Mouse (Mus musculus) left cerebral cortex, adult 2 months (tissue): Measurements from ENCODE around the gene H3f3a. TPM values are rescaled to one million over a fixed set of nuclear protein-coding genes. Genes with fewer than 3 reads are reported as not detected.

Experiments
- DNase-seq, 2 experiments: peaks; one replicate each; pipeline ENCODE4 v3.0.0; 2021 to 2022; ENCODE audit warnings: low spot score in 2 of 2, mixed read lengths in 1 of 2; ENCODE audit errors: extremely low spot score in 1 of 2
- H3K27ac ChIP-seq: fragments of 200-600 bp; 2 replicates; pipeline ENCODE4 v1.8.1; 2022
- H3K4me3 ChIP-seq: fragments of 200-600 bp; 2 replicates; pipeline ENCODE4 v1.8.1; 2022
- CTCF ChIP-seq: fragments of 200-600 bp; IDR thresholded peaks from 2 replicates; pipeline ENCODE4 v1.8.1; 2022; ENCODE audit warnings: antibody characterized with exemption, mild to moderate bottlenecking, moderate library complexity
- intact Hi-C: fragments of 180-260 bp; cut with DNase I; formaldehyde crosslinking; loops from one replicate; pipeline ENCODE4 v1.15.1; 2025
- total RNA-seq, 2 experiments: library from RNA; stranded (reverse); gene quantifications; 2 replicates each; pipeline ENCODE4 v1.2.3; 2021

H3f3a gene
- total RNA-seq, 2 experiments from 2014 or later: 261 to 262 TPM

GRCm38 (mm10) chr1:180765393-180765792 is 48.4 kb downstream of the H3f3a start:
- Histone ChIP-seq H3K4me3 (no peak overlapping the region), H3K27ac (no peak overlapping the region)
- TF ChIP-seq CTCF: no peak
- intact Hi-C loops: loop anchor here (2.0 to 5.0 kb wide), 2 partner anchors 331 to 498 kb away; no protein-coding TSS in a partner anchor
- no peak for DNase-seq

- TF ChIP-seq CTCF: peak; percentile 96
- intact Hi-C loops: loop anchor here (1.0 to 5.0 kb wide), 3 partner anchors 44 to 587 kb away; no protein-coding TSS in a partner anchor
- peak; percentile 80 for DNase-seq
- Histone ChIP-seq H3K4me3 (peak overlapping the region; percentile 35), H3K27ac (no peak overlapping the region)
Measured at GRCm38 (mm10) chr1:180763828-180764227, 49.9 kb downstream of the H3f3a start.

- no peak for DNase-seq
- intact Hi-C loops: loop anchor here (5.0 kb wide), 1 partner anchor 586 kb away; no protein-coding TSS in a partner anchor
- H3K4me3 ChIP-seq: peak overlapping the region; percentile 35
- no peak for TF ChIP-seq CTCF
- H3K27ac ChIP-seq: no peak overlapping the region
Measured at GRCm38 (mm10) chr1:180763307-180763706, 50.4 kb downstream of the H3f3a start.

GRCm38 (mm10) chr1:180762679-180763078 is 51.1 kb downstream of the H3f3a start:
- no peak for DNase-seq
- Histone ChIP-seq H3K27ac (no peak overlapping the region), H3K4me3 (no peak overlapping the region)
- intact Hi-C loops: loop anchor here (5.0 kb wide), 1 partner anchor 585 kb away; no protein-coding TSS in a partner anchor
- no peak for TF ChIP-seq CTCF

GRCm38 (mm10) chr1:180762180-180762579 is 51.6 kb downstream of the H3f3a start:
- no peak for DNase-seq
- Histone ChIP-seq H3K27ac (no peak overlapping the region), H3K4me3 (no peak overlapping the region)
- intact Hi-C loops: loop anchor here (5.0 kb wide), 1 partner anchor 585 kb away; no protein-coding TSS in a partner anchor
- no peak for TF ChIP-seq CTCF

GRCm38 (mm10) chr1:180757956-180758520 is 55.7 kb downstream of the H3f3a start:
- no peak for TF ChIP-seq CTCF
- Histone ChIP-seq H3K4me3 (no peak overlapping the region), H3K27ac (no peak overlapping the region)
- DNase-seq: no peak
- intact Hi-C loops: no loop called here

GRCm38 (mm10) chr1:180757252-180757955 is 56.3 kb downstream of the H3f3a start:
- Histone ChIP-seq H3K4me3 (no peak overlapping the region), H3K27ac (no peak overlapping the region)
- TF ChIP-seq CTCF: no peak
- no peak for DNase-seq
- intact Hi-C loops: no loop called here

- no peak overlapping the region for H3K27ac ChIP-seq
- TF ChIP-seq CTCF: no peak
- no peak for DNase-seq
- intact Hi-C loops: no loop called here
- H3K4me3 ChIP-seq: no peak overlapping the region
Measured at GRCm38 (mm10) chr1:180756711-180757110, 57.0 kb downstream of the H3f3a start.

GRCm38 (mm10) chr1:180754376-180754775 is 59.4 kb downstream of the H3f3a start:
- DNase-seq: no peak
- no peak for TF ChIP-seq CTCF
- intact Hi-C loops: no loop called here
- Histone ChIP-seq H3K4me3 (no peak overlapping the region), H3K27ac (no peak overlapping the region)

- DNase-seq: no peak
- intact Hi-C loops: no loop called here
Measured at GRCm38 (mm10) chr1:180752115-180752514, 61.6 kb downstream of the H3f3a start.

More at GRCm38 (mm10) chr1:180752115-180752514, 61.6 kb downstream of the H3f3a start:
- Histone ChIP-seq H3K4me3 (no peak overlapping the region), H3K27ac (no peak overlapping the region)
- no peak for TF ChIP-seq CTCF

Other genes starting within 250 kb of the H3f3a start
- 10 to 100 TPM; 89.0 to 90.3 TPM for gene Parp1, start 245.0 kb downstream of the H3f3a start, total RNA-seq
- gene Lin9, start 172.8 kb downstream of the H3f3a start, total RNA-seq: 1 to 10 TPM; 4.3 to 4.4 TPM
- not detected for gene Mixl1, start 116.9 kb downstream of the H3f3a start, total RNA-seq
- gene Acbd3, start 87.9 kb downstream of the H3f3a start, total RNA-seq: 10 to 100 TPM; 35.0 to 35.3 TPM
- gene Sde2, start 37.2 kb upstream of the H3f3a start, total RNA-seq: 10 to 100 TPM; 23.4 to 24.5 TPM
- gene Lefty2, start 79.2 kb upstream of the H3f3a start, total RNA-seq: under 1 TPM; 0.61 to 0.84 TPM
- gene Pycr2, start 90.3 kb upstream of the H3f3a start, total RNA-seq: 10 to 100 TPM; 26.7 to 28.3 TPM
- gene Lefty1, start 121.1 kb upstream of the H3f3a start, total RNA-seq: under 1 TPM in 1 of 2 experiments, not detected in 1; 0.77 TPM
- gene Tmem63a, start 128.4 kb upstream of the H3f3a start, total RNA-seq: 10 to 100 TPM; 15.4 to 16.3 TPM
- 10 to 100 TPM; 29.5 to 32.1 TPM for gene Ephx1, start 207.0 kb upstream of the H3f3a start, total RNA-seq
- gene 9130409I23Rik, start 237.3 kb upstream of the H3f3a start, total RNA-seq: not detected